Mouse (Mus musculus) hindbrain, postnatal 0 days (tissue): ENCODE results near the gene Hspa8. TPM values are rescaled to one million over a fixed set of nuclear protein-coding genes. Genes with fewer than 3 reads are reported as not detected.
A peak's percentile ranks its signal among the peaks of the same experiment; 100 is the strongest.

Source experiments
- ATAC-seq: fragments of 200-750 bp; cut with Nextera tagmentation; 2 replicates; pipeline ENCODE4 v1.8.0; 2017; ENCODE audit warnings: mild to moderate bottlenecking, moderate TSS enrichment, moderate library complexity
- DNase-seq: peaks from one replicate; pipeline ENCODE4 v3.0.0-alpha.2; 2015; ENCODE audit warnings: low spot score
- H3K27ac ChIP-seq: fragments of 300-500 bp; sonication (generic); 2 replicates; pipeline ENCODE4 v1.5.1; 2014; ENCODE audit warnings: mild to moderate bottlenecking
- H3K27me3 ChIP-seq: fragments of 300-500 bp; sonication (generic); 2 replicates; pipeline ENCODE4 v1.6.1; 2014; ENCODE audit warnings: low read length, mixed read lengths; ENCODE audit not compliant: insufficient read depth
- H3K36me3 ChIP-seq: fragments of 300-500 bp; sonication (generic); 2 replicates; pipeline ENCODE4 v1.6.1; 2014; ENCODE audit warnings: low read length, mixed read lengths; ENCODE audit not compliant: insufficient read depth
- H3K4me1 ChIP-seq: fragments of 300-500 bp; sonication (generic); 2 replicates; pipeline ENCODE4 v1.6.1; 2014; ENCODE audit warnings: antibody characterized with exemption, low read length, mixed read lengths; ENCODE audit not compliant: insufficient read depth
- H3K4me2 ChIP-seq: fragments of 300-500 bp; sonication (generic); 2 replicates; pipeline ENCODE4 v1.6.1; 2014; ENCODE audit warnings: low read depth, mild to moderate bottlenecking, low read length, moderate library complexity, mixed read lengths
- H3K4me3 ChIP-seq: fragments of 300-500 bp; sonication (generic); 2 replicates; pipeline ENCODE4 v1.5.1; 2014; ENCODE audit warnings: low read length
- H3K9ac ChIP-seq: fragments of 300-500 bp; sonication (generic); replicated peaks from 2 replicates; pipeline ENCODE4 v1.6.1; 2014; ENCODE audit warnings: mild to moderate bottlenecking, low read length, moderate library complexity, mixed read lengths
- H3K9me3 ChIP-seq: fragments of 300-500 bp; sonication (generic); 2 replicates; pipeline ENCODE4 v1.6.1; 2016; ENCODE audit warnings: low read length, mixed read lengths
- CTCF ChIP-seq: IDR thresholded peaks from 2 replicates; pipeline ENCODE4 v1.5.1; 2016; ENCODE audit warnings: antibody characterized with exemption, control low read depth, low read depth
- WGBS: fragments of 180-500 bp; shearing (Covaris S2); extraction: QIAGEN DNeasy Blood & Tissue Kit; methylation state at CpG from one replicate; pipeline ENCODE4 v1.1.7; 2014; 5-methylcytosine and 5-hydroxymethylcytosine counted together
- polyA plus RNA-seq: library from polyadenylated mRNA; unstranded; fragments of >200 nt; fragmentation: Nextera tagmentation; extraction: Ambion mirVana; gene quantifications from 2 replicates; pipeline ENCODE4 v1.2.1, GENCODE M21; 2015
- total RNA-seq: library from RNA; depleted of rRNA; stranded (reverse); fragments of >200 nt; gene quantifications from 2 replicates; pipeline ENCODE4 v1.2.3, GENCODE M21; 2014

Hspa8 gene
- total and polyA plus RNA-seq, 2 experiments from 2014 or later, result 2,371 to 3,887 TPM

GRCm38 (mm10) chr9:40776044-40776443 is 24.7 kb upstream of the Hspa8 start:
- H3K36me3 ChIP-seq, result no peaks in the 10 kb centered on the region; the same call in 1 of the 2 replicates
- H3K4me2 ChIP-seq, result no peak overlapping the region
- no peak for TF ChIP-seq CTCF
- 45% methylated on average over 1 of the region's 1 CpGs for WGBS
- H3K4me3 ChIP-seq, result no peak overlapping the region
- no peaks in the 10 kb centered on the region for H3K4me1 ChIP-seq
- no peak overlapping the region for H3K27ac ChIP-seq
- ATAC-seq (no peak), DNase-seq (no peak)
- no peaks in the 10 kb centered on the region for H3K9me3 ChIP-seq
- H3K9ac ChIP-seq, result no peak overlapping the region
- no peaks in the 10 kb centered on the region for H3K27me3 ChIP-seq

- no peak overlapping the region for H3K4me2 ChIP-seq
- H3K27me3 ChIP-seq, result no peaks in the 10 kb centered on the region
- 70% methylated on average over 11 of the region's 11 CpGs for WGBS
- no peak overlapping the region for H3K4me3 ChIP-seq
- H3K27ac ChIP-seq, result no peak overlapping the region
- no peaks in the 10 kb centered on the region for H3K9me3 ChIP-seq
- H3K9ac ChIP-seq, result no peak overlapping the region
- no peak for TF ChIP-seq CTCF
- no peaks in the 10 kb centered on the region for H3K4me1 ChIP-seq
- no peaks in the 10 kb centered on the region; the same call in 1 of the 2 replicates for H3K36me3 ChIP-seq
- DNase-seq, result no peak
- ATAC-seq, result no peak
These were observed 24.1 kb upstream of the Hspa8 start for GRCm38 (mm10) chr9:40776459-40777248.

- ATAC-seq (no peak), DNase-seq (no peak)
- Histone ChIP-seq H3K4me1 (peaks cover 8% of the 10 kb centered on the region; the same call in 1 of the 2 replicates), H3K4me3 (no peak overlapping the region), H3K9me3 (no peaks in the 10 kb centered on the region), H3K9ac (no peak overlapping the region), H3K4me2 (no peak overlapping the region), H3K36me3 (no peaks in the 10 kb centered on the region; the same call in 1 of the 2 replicates), H3K27me3 (no peaks in the 10 kb centered on the region), H3K27ac (no peak overlapping the region)
- no peak for TF ChIP-seq CTCF
- 68% methylated on average over 3 of the region's 3 CpGs for WGBS
These were observed 20.7 kb upstream of the Hspa8 start for GRCm38 (mm10) chr9:40780111-40780510.

- Histone ChIP-seq H3K4me1 (peaks cover 13% of the 10 kb centered on the region; the same call in 1 of the 2 replicates), H3K4me2 (no peak overlapping the region), H3K27me3 (no peaks in the 10 kb centered on the region), H3K9ac (no peak overlapping the region), H3K9me3 (no peaks in the 10 kb centered on the region), H3K36me3 (no peaks in the 10 kb centered on the region; the same call in 1 of the 2 replicates), H3K4me3 (no peak overlapping the region), H3K27ac (no peak overlapping the region)
- ATAC-seq, result no peak
- DNase-seq, result no peak
- TF ChIP-seq CTCF, result no peak
- 62% methylated on average over 11 of the region's 11 CpGs for WGBS
These were observed 19.7 kb upstream of the Hspa8 start for GRCm38 (mm10) chr9:40780892-40781725.

- H3K27ac ChIP-seq, result no peak overlapping the region
- no peaks in the 10 kb centered on the region for H3K27me3 ChIP-seq
- H3K36me3 ChIP-seq, result no peaks in the 10 kb centered on the region; the same call in 1 of the 2 replicates
- no peaks in the 10 kb centered on the region for H3K9me3 ChIP-seq
- peaks cover 13% of the 10 kb centered on the region; the same call in 1 of the 2 replicates for H3K4me1 ChIP-seq
- H3K4me2 ChIP-seq, result peak overlapping the region; percentile 21
- no peak overlapping the region for H3K9ac ChIP-seq
- H3K4me3 ChIP-seq, result no peak overlapping the region
- WGBS, result 44% methylated on average over 26 of the region's 26 CpGs
- DNase-seq, result no peak
- TF ChIP-seq CTCF, result no peak
- no peak for ATAC-seq
These were observed 18.8 kb upstream of the Hspa8 start for GRCm38 (mm10) chr9:40781726-40782581.
